Mouse (Mus musculus) stomach, embryonic 15.5 days (tissue): ENCODE results near the gene Gm10197. TPM values are rescaled to one million over a fixed set of nuclear protein-coding genes. Genes with fewer than 3 reads are reported as not detected.

Experiments
- ATAC-seq: fragments of 200-750 bp; cut with Nextera tagmentation; 2 replicates; pipeline ENCODE4 v1.8.0; 2017; ENCODE audit warnings: low read depth, moderate number of reproducible peaks, moderate TSS enrichment; ENCODE audit not compliant: insufficient read depth, low FRiP score
- H3K27ac ChIP-seq: fragments of 300-500 bp; sonication (generic); 2 replicates; pipeline ENCODE4 v1.5.1; 2015; ENCODE audit warnings: mild to moderate bottlenecking, inconsistent platforms
- H3K27me3 ChIP-seq: fragments of 300-500 bp; sonication (generic); replicated peaks from 2 replicates; pipeline ENCODE4 v1.6.1; 2015; ENCODE audit warnings: inconsistent platforms
- H3K36me3 ChIP-seq: fragments of 300-500 bp; sonication (generic); 2 replicates; pipeline ENCODE4 v1.6.1; 2015; ENCODE audit warnings: inconsistent platforms
- H3K4me1 ChIP-seq: fragments of 300-500 bp; sonication (generic); 2 replicates; pipeline ENCODE4 v1.6.1; 2015; ENCODE audit warnings: inconsistent platforms
- H3K4me2 ChIP-seq: fragments of 300-500 bp; sonication (generic); 2 replicates; pipeline ENCODE4 v1.6.1; 2015; ENCODE audit warnings: mild to moderate bottlenecking, inconsistent platforms
- H3K4me3 ChIP-seq: fragments of 300-500 bp; sonication (generic); replicated peaks from 2 replicates; pipeline ENCODE4 v1.5.1; 2015; ENCODE audit warnings: inconsistent platforms
- H3K9ac ChIP-seq: fragments of 300-500 bp; sonication (generic); 2 replicates; pipeline ENCODE4 v1.6.1; 2015; ENCODE audit warnings: inconsistent platforms
- H3K9me3 ChIP-seq: fragments of 300-500 bp; sonication (generic); 2 replicates; pipeline ENCODE4 v1.6.1; 2016; ENCODE audit warnings: inconsistent platforms
- WGBS: fragments of 180-500 bp; shearing (Covaris S2); methylation state at CpG from one replicate; pipeline ENCODE4 v1.1.7; 2015; 5-methylcytosine and 5-hydroxymethylcytosine counted together
- polyA plus RNA-seq: library from polyadenylated mRNA; unstranded; fragments of >200 nt; fragmentation: Nextera tagmentation; extraction: Ambion mirVana; gene quantifications from 2 replicates; pipeline ENCODE4 v1.2.1, GENCODE M21; 2015

The Gm10197 gene
- polyA plus RNA-seq, 1 experiment from 2014 or later, result 2.5 TPM

DNA sequence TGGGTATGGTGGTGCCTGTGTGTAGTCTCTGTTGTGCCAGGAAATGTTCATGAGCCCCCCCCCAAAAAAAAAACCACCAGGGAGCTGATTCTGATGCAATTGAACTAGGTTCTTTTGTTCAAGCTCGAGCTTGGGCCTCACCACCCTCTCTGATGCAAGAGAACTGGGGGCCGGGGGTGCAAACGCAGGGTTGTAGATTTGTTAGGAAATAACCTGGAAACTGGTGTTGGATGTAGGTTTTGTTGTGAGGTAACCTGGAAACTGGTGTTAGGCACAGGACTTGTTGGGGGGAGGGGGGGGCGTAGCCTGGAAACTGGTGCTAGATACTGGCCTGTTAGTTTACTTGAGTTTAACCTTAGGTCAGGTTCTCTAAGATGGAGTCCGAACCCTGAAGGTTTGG lies 20.2 kb upstream of the Gm10197 start:
- H3K4me2 ChIP-seq, result peak overlapping the region; percentile 68
- peak overlapping the region; percentile 100 for H3K4me3 ChIP-seq
- H3K36me3 ChIP-seq, result peaks cover 9% of the 10 kb centered on the region
- WGBS, result 78% methylated on average over 5 of the region's 5 CpGs
- no peak overlapping the region; the same call in 1 of the 2 replicates for H3K27ac ChIP-seq
- no peak for ATAC-seq
- H3K9me3 ChIP-seq, result no peaks in the 10 kb centered on the region
- H3K4me1 ChIP-seq, result peaks cover 12% of the 10 kb centered on the region
- no peak overlapping the region for H3K9ac ChIP-seq
- no peaks in the 10 kb centered on the region for H3K27me3 ChIP-seq

DNA sequence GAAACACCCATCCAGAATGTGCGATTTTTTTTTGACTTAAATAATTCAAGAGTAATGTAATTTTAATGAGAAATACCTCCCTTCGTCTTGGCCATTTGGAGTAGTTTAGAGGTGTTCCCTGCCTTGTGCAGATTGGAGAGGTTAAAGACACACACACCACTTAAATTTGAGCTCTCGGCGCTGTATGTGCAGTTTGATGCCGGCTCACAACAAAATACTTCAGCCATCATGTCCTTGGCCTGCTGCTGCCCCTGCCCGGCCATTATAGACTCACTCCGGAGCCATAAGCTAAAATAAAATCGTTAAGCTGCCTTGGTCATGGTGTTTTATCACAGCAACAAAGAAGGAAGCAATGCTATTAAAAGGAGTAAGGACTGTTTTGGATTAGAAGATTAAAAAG lies 19.8 kb upstream of the Gm10197 start:
- Histone ChIP-seq H3K9me3 (no peaks in the 10 kb centered on the region), H3K4me3 (peak overlapping the region; percentile 100), H3K9ac (no peak overlapping the region), H3K27ac (peak overlapping the region; percentile 90), H3K27me3 (no peaks in the 10 kb centered on the region), H3K36me3 (peaks cover 9% of the 10 kb centered on the region), H3K4me1 (peaks cover 12% of the 10 kb centered on the region), H3K4me2 (peak overlapping the region; percentile 68)
- 42% methylated on average over 8 of the region's 8 CpGs for WGBS
- ATAC-seq, result no peak

DNA sequence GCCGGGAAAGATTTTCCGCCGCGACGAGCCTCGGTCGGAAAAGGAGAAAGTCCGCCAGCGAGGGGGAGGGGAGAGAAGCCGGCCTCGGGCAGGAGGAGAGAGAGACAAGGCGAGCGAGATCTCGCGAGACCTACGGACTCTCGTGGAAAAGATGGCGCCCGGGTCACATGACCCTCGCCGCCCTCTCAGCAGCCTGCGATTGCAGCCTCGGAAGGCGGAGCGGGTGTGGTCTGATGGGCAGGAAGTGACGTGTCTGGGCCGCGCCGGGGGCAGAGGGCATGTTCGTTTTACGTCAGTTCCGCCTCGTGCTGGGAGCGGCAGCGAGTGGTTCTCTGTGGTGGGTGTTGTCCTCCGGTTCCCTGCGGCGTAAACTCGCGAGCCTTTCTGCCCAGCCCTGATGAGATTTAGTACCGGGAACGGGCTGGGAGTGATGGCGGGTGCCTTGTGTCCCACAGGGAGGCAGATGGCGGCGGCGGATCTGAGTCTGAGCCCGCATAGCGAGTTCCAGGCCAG lies 19.0 kb upstream of the Gm10197 start, which contains the start of gene Smndc1:
Smndc1 (minus strand) TSS at position 84 of the 513 bp plus-strand sequence.
- ATAC-seq, result peak; percentile 98
- peak within 1 kb of the TSS; percentile 98 for H3K27ac ChIP-seq
- H3K4me1 ChIP-seq, result peaks cover 12% of the 10 kb centered on the region
- WGBS, result under 1% methylated on average over 48 of the region's 48 CpGs
- H3K9me3 ChIP-seq, result no peaks in the 10 kb centered on the region
- no peaks in the 10 kb centered on the region for H3K27me3 ChIP-seq
- peak within 1 kb of the TSS; percentile 97 for H3K9ac ChIP-seq
- peaks cover 11% of the 10 kb centered on the region for H3K36me3 ChIP-seq
- H3K4me3 ChIP-seq, result peak within 1 kb of the TSS; percentile 100
- peak within 1 kb of the TSS; percentile 68 for H3K4me2 ChIP-seq

DNA sequence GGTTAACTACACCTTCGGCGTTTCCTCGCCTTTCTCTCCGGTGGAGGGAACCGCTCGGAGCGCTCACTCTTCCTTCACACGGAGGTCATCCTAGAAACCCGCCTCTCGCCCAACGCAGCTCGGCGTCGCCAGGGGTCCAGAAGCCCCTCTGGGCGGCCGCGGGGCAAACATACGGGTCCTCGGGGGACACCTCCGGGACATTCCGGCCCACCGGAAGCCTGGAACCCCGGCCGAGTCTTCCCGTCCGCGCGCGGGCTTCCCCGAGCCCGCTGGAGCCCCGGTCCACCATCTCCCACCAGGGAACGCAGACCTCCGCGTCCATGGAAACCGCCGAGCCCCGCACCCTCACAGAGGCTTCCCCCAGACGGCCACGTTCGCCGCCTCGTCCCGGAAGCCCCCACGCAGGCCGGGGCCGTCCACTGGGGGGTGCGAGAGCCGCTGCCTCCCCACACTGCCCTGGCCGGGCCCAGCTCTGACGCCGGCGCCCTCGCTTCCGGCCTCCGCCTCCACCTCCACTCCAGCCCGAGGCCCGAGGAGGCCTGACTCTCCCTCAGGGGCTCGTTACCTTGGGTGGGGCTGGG lies 18.4 kb upstream of the Gm10197 start:
- WGBS, result under 1% methylated on average over 59 of the region's 59 CpGs
- Histone ChIP-seq H3K4me1 (peaks cover 12% of the 10 kb centered on the region), H3K27ac (peak overlapping the region; percentile 98)

DNA sequence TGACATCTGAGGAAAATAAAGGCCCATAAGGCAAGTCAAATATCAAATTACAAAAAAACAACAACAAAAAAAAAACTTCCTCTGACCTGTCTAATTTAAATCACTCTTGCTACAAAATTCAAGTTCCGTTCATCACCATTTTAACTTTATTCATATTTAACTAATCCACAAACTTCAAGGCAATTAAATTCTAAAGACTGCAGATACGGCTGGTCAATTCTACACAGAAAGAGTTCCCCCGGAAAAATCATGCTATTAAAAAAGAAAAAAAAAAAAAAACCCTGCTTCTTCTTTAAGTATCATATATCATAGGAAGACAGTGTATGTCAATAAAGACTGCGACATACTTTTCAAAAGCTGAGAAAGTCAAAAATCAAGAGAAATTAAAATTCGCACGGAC lies 17.9 kb upstream of the Gm10197 start:
- Histone ChIP-seq H3K4me3 (peak overlapping the region; percentile 100), H3K4me1 (peaks cover 12% of the 10 kb centered on the region), H3K27ac (peak overlapping the region; percentile 98), H3K9me3 (no peaks in the 10 kb centered on the region), H3K36me3 (peaks cover 11% of the 10 kb centered on the region), H3K9ac (peak overlapping the region; percentile 97), H3K4me2 (peak overlapping the region; percentile 54), H3K27me3 (no peaks in the 10 kb centered on the region)
- no peak for ATAC-seq
- 15% methylated on average over 6 of the region's 6 CpGs for WGBS

More for the DNA sequence above, 18.4 kb upstream of the Gm10197 start:
- Histone ChIP-seq H3K4me2 (peak overlapping the region; percentile 54), H3K9me3 (no peaks in the 10 kb centered on the region), H3K36me3 (peaks cover 11% of the 10 kb centered on the region), H3K9ac (peak overlapping the region; percentile 97), H3K4me3 (peak overlapping the region; percentile 100), H3K27me3 (no peaks in the 10 kb centered on the region)
- peak; percentile 84 for ATAC-seq

DNA sequence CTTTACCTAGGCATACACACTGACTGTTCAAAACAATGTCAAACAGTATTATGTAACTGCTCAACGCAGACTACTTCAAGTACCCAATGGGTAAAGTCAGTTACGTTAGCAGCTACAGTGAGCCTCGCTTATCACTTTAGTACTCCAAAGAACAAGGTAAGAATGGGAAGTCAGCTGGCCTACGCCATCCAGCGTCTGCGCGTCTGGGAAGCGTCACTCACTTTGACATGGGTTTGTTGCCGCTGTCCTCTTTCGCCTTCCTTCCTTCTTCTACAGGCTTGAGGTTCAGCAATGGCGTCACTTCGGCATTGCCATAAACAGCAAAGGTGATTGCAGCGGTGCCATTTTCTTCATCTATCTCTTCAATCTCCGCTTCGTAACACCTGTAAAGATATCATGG lies 11.8 kb upstream of the Gm10197 start:
- H3K36me3 ChIP-seq, result peaks cover 24% of the 10 kb centered on the region
- no peak for ATAC-seq
- no peaks in the 10 kb centered on the region for H3K9me3 ChIP-seq
- no peak overlapping the region for H3K27ac ChIP-seq
- H3K4me3 ChIP-seq, result no peak overlapping the region
- 94% methylated on average over 15 of the region's 15 CpGs for WGBS
- H3K27me3 ChIP-seq, result no peaks in the 10 kb centered on the region
- no peak overlapping the region for H3K4me2 ChIP-seq
- H3K4me1 ChIP-seq, result no peaks in the 10 kb centered on the region
- H3K9ac ChIP-seq, result no peak overlapping the region

DNA sequence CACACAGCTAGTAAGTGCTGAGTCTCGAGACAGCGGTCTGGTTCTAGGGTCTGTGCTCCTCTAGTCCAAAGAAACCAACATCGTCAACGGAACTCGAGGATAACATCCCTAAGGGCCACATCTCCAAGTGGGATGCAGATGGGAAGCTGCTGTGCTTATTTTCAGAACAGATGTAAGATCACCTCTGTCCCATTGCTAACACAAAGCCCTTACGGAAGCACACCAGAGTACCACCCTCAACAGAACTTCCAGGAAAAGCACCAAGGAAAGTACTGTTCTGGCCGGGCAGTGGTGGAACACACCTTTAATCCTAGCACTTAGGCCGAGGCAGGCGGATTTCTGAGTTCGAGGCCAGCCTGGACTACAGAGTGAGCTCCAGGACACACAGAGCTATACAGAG lies 6.9 kb upstream of the Gm10197 start:
- H3K36me3 ChIP-seq, result peaks cover 26% of the 10 kb centered on the region
- no peak for ATAC-seq
- H3K4me2 ChIP-seq, result no peak overlapping the region
- H3K9me3 ChIP-seq, result no peaks in the 10 kb centered on the region
- no peaks in the 10 kb centered on the region for H3K27me3 ChIP-seq
- H3K27ac ChIP-seq, result no peak overlapping the region
- no peak overlapping the region for H3K9ac ChIP-seq
- no peaks in the 10 kb centered on the region for H3K4me1 ChIP-seq
- no peak overlapping the region for H3K4me3 ChIP-seq
- WGBS, result 91% methylated on average over 10 of the region's 10 CpGs

DNA sequence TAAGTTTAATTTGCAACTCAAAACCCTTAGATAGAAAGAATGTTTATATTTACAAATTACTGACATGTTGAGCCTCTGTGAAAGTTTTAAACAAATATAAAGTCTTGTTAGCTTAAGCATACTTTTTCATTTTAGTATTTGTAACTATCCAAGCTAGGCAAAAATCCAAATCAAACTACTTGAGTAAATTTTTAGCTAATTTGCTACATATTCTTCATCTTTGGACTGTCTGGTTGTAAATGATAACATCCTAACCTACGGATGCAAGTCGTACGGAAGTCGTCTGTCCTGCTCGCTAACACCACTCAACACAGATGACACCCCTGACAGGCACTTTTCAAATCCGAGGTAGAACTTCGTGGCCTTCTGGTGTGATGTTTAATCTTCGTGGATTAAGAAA lies 6.1 kb upstream of the Gm10197 start:
- H3K4me3 ChIP-seq, result no peak overlapping the region
- no peaks in the 10 kb centered on the region for H3K9me3 ChIP-seq
- no peaks in the 10 kb centered on the region for H3K27me3 ChIP-seq
- no peak overlapping the region for H3K27ac ChIP-seq
- H3K4me1 ChIP-seq, result no peaks in the 10 kb centered on the region
- peaks cover 19% of the 10 kb centered on the region; the same call in 1 of the 2 replicates for H3K36me3 ChIP-seq
- no peak overlapping the region for H3K4me2 ChIP-seq
- H3K9ac ChIP-seq, result no peak overlapping the region
- WGBS, result 73% methylated on average over 8 of the region's 8 CpGs
- ATAC-seq, result no peak

DNA sequence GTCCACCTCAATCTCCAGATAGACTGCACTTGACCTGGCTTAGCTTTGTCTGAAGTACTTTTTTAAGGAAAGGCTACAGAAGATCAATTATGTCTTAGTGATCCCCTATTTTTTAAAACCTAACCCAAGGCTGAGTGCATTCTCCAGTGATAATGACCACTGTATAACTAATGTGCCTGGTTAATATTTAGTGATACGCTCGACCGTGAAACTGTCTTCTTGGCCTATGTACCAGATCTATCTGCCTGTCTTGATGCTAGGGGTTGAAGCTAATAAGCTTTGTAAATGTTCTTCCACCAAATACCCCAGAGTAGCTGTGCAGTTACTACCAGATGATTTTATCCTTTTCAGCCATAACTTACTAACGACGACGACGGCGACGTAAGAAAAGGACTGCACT lies 4.2 kb upstream of the Gm10197 start:
- H3K9ac ChIP-seq, result no peak overlapping the region
- 90% methylated on average over 9 of the region's 9 CpGs for WGBS
- no peak overlapping the region for H3K27ac ChIP-seq
- H3K9me3 ChIP-seq, result no peaks in the 10 kb centered on the region
- no peak for ATAC-seq
- H3K27me3 ChIP-seq, result no peaks in the 10 kb centered on the region
- peaks cover 21% of the 10 kb centered on the region for H3K36me3 ChIP-seq
- no peaks in the 10 kb centered on the region for H3K4me1 ChIP-seq
- H3K4me3 ChIP-seq, result no peak overlapping the region
- no peak overlapping the region for H3K4me2 ChIP-seq

DNA sequence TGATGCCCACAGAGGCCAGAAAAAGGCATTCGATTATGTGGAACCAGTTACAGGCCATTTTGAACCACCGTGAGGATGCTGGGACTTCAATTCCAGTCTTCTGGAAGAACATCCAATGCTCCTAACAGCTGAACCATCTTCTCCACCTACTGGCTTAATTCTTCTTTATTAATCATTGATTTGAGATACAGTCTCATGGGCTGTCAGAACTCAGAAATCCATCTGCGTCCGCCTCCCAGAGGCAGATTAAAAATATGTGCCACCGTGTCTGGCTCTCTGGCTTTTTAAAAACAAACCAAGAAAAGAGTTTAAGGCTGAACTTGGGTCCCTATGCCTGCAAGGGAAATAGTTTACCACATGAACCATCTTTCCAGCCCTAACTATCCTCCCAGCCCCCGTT lies 3.7 kb upstream of the Gm10197 start:
- Histone ChIP-seq H3K9me3 (no peaks in the 10 kb centered on the region), H3K27me3 (no peaks in the 10 kb centered on the region), H3K9ac (no peak overlapping the region), H3K4me3 (no peak overlapping the region), H3K27ac (no peak overlapping the region), H3K4me2 (no peak overlapping the region), H3K4me1 (no peaks in the 10 kb centered on the region), H3K36me3 (peaks cover 21% of the 10 kb centered on the region)
- 92% methylated on average over 6 of the region's 6 CpGs for WGBS
- no peak for ATAC-seq

DNA sequence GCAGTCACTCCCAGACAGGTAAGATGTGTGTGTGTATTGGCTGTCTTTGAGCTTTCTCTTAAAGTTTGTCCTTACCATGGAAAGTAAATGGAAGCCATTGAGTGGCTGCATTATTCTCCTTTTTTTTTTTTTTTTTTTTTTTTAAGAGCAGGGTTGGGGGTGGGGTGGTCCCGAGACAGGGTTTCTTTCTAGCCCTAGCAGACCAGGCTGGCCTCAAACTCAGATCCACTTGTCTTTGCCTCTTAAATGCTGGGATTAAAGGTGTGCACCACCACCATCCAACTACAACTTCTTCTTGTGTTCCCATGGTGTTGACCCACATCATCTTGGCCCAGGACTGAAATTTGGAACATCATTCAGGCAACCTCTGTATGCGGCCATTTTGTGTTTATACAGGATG lies 2.0 kb upstream of the Gm10197 start:
- Histone ChIP-seq H3K27ac (no peak overlapping the region), H3K4me2 (no peak overlapping the region), H3K27me3 (no peaks in the 10 kb centered on the region), H3K36me3 (peaks cover 19% of the 10 kb centered on the region), H3K4me1 (peaks cover 5% of the 10 kb centered on the region; the same call in 1 of the 2 replicates), H3K9ac (no peak overlapping the region), H3K9me3 (no peaks in the 10 kb centered on the region), H3K4me3 (no peak overlapping the region)
- ATAC-seq, result no peak
- 89% methylated on average over 2 of the region's 2 CpGs for whole genome bisulfite sequencing

DNA sequence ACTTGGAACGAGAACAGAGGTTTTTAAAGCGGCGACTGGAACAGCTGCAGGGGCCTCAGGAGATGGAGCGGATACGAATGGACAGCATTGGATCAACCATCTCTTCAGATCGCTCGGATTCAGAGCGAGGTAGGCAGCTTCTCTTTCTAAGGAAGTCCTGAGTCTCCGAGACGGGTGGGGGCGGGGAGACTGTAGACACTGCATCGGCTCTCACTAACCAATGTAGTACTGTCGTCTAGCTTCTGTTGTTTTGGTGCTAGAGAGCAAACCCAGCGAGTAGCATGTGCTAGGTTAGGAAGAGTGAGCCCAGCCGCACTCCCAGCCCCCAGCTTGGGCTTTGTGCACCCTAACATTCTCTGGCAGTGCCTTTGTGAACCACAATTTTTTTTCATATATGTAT lies 1.3 kb downstream of the Gm10197 start:
- H3K9me3 ChIP-seq, result no peaks in the 10 kb centered on the region
- H3K27me3 ChIP-seq, result no peaks in the 10 kb centered on the region
- peaks cover 9% of the 10 kb centered on the region for H3K4me1 ChIP-seq
- H3K27ac ChIP-seq, result no peak overlapping the region
- H3K4me2 ChIP-seq, result no peak overlapping the region
- H3K9ac ChIP-seq, result no peak overlapping the region
- no peak overlapping the region for H3K4me3 ChIP-seq
- peaks cover 8% of the 10 kb centered on the region; the same call in 1 of the 2 replicates for H3K36me3 ChIP-seq
- ATAC-seq, result no peak
- 74% methylated on average over 15 of the region's 15 CpGs for WGBS
